Mouse (Mus musculus) ES-E14 (cell line): ENCODE measurements around the gene Maz.

Source experiments
- CHD2 ChIP-seq: IDR thresholded peaks from 2 replicates; pipeline ENCODE4 v1.6.1; 2014; ENCODE audit warnings: mild to moderate bottlenecking, low read depth, low read length, inconsistent platforms
- HCFC1 ChIP-seq: IDR thresholded peaks from 2 replicates; pipeline ENCODE4 v1.6.1; 2012; ENCODE audit warnings: low read length, inconsistent platforms, borderline replicate concordance; ENCODE audit not compliant: insufficient read depth
- MAFK ChIP-seq: IDR thresholded peaks from 2 replicates; pipeline ENCODE4 v1.6.1; 2014; ENCODE audit warnings: mild to moderate bottlenecking, low read depth, low read length, inconsistent platforms; ENCODE audit not compliant: insufficient read depth
- ZNF384 ChIP-seq: IDR thresholded peaks from 2 replicates; pipeline ENCODE4 v1.6.1; 2012; ENCODE audit warnings: low read depth, low read length, inconsistent platforms

- TF ChIP-seq CHD2, result no peak
- TF ChIP-seq ZNF384, result no peak
- TF ChIP-seq MAFK, result no peak
- TF ChIP-seq HCFC1, result no peak
Measured at GRCm38 (mm10) chr7:127026616-127026983, 237 bp downstream of the Maz start.
